Mouse (Mus musculus) hematopoietic stem cell, adult 5-6 weeks (primary cell): ENCODE measurements around the gene Igf2bp3. TPM values are rescaled to one million over a fixed set of nuclear protein-coding genes. Genes with fewer than 3 reads are reported as not detected.

Experiments used
- ATAC-seq, 2 experiments: fragments of 125-278 bp in 1 of 2; replicated peaks in 1 of 2; 2 replicates each; pipeline ENCODE4 v1.8.0; 2016 to 2017; ENCODE audit warnings: inconsistent platforms in 2 of 2, mild to moderate bottlenecking in 2 of 2, moderate number of reproducible peaks in 2 of 2, low read depth in 1 of 2, moderate TSS enrichment in 1 of 2; ENCODE audit not compliant: low FRiP score in 2 of 2, poor library complexity in 2 of 2, severe bottlenecking in 2 of 2, insufficient read depth in 1 of 2, low TSS enrichment in 1 of 2
- total RNA-seq: library from RNA; stranded (forward); fragments of 172-1452, 232-1000 nt; gene quantifications from 2 replicates; pipeline ENCODE4 v1.2.3, GENCODE M21; 2017

The Igf2bp3 gene
- total RNA-seq, 1 experiment from 2014 or later: 0.25 TPM

GRCm38 (mm10) chr6:49073304-49074116, 141.2 kb downstream of the Igf2bp3 start, which contains the start of gene Malsu1:
TSS of gene Malsu1 (plus strand) at chr6:49073795.
- peak; percentile 93 to 98 for ATAC-seq

- no peak for ATAC-seq
These were observed 146.4 kb downstream of the Igf2bp3 start for GRCm38 (mm10) chr6:49068361-49068760.

GRCm38 (mm10) chr6:49057053-49058021, 157.4 kb downstream of the Igf2bp3 start:
- peak; percentile 69 to 80; a peak in 2 of 4 replicates for ATAC-seq

GRCm38 (mm10) chr6:49056009-49056408, 158.7 kb downstream of the Igf2bp3 start:
- ATAC-seq: no peak

GRCm38 (mm10) chr6:49055256-49055733, 159.5 kb downstream of the Igf2bp3 start:
- no peak for ATAC-seq

- ATAC-seq: peak; percentile 17 to 36; a peak in 1 of 4 replicates
These were observed 162.6 kb downstream of the Igf2bp3 start for GRCm38 (mm10) chr6:49052191-49052590.

- ATAC-seq: peak in 1 of 2 experiments; percentile 30; a peak in 1 of 4 replicates
These were observed 163.9 kb downstream of the Igf2bp3 start for GRCm38 (mm10) chr6:49050677-49051410.

GRCm38 (mm10) chr6:49048395-49048794, 166.4 kb downstream of the Igf2bp3 start:
- ATAC-seq: no peak

- ATAC-seq: no peak
These were observed 166.9 kb downstream of the Igf2bp3 start for GRCm38 (mm10) chr6:49047848-49048247.

GRCm38 (mm10) chr6:49046976-49047375, 167.8 kb downstream of the Igf2bp3 start:
- ATAC-seq: no peak

- ATAC-seq: no peak
These were observed 168.3 kb downstream of the Igf2bp3 start for GRCm38 (mm10) chr6:49046502-49046901.

- peak; percentile 54 to 69; a peak in 3 of 4 replicates for ATAC-seq
These were observed 175.1 kb downstream of the Igf2bp3 start for GRCm38 (mm10) chr6:49039470-49040180.

GRCm38 (mm10) chr6:49037268-49037662, 177.5 kb downstream of the Igf2bp3 start:
- ATAC-seq: no peak

GRCm38 (mm10) chr6:49036275-49037267, 178.2 kb downstream of the Igf2bp3 start, which contains the start of gene Gpnmb:
TSS of gene Gpnmb (plus strand) at chr6:49036546.
- ATAC-seq: peak; percentile 59 to 70
